Mouse (Mus musculus) testis, adult 2 months (tissue): Measurements from ENCODE around the gene Hist1h2ae.

Source experiments
- CTCF ChIP-seq: fragments of 200-500 bp; IDR thresholded peaks from 2 replicates; pipeline ENCODE4 v1.5.1; 2012; ENCODE audit warnings: low read depth, mild to moderate bottlenecking, inconsistent platforms, low read length, moderate library complexity; ENCODE audit not compliant: control insufficient read depth, insufficient read depth, insufficient replicate concordance
- POLR2A ChIP-seq: fragments of 200-500 bp; IDR thresholded peaks from 2 replicates; pipeline ENCODE4 v1.6.1; 2012; ENCODE audit warnings: low read depth, mild to moderate bottlenecking, inconsistent platforms, low read length, moderate library complexity; ENCODE audit not compliant: control insufficient read depth

- TF ChIP-seq POLR2A (no peak), CTCF (no peak)
These were observed 22.2 kb upstream of the Hist1h2ae start for GRCm38 (mm10) chr13:23593051-23593770.
